Mouse (Mus musculus) ES-E14 (cell line): ENCODE data around the gene Clk2.

Experiments
- MAFK ChIP-seq: IDR thresholded peaks from 2 replicates; pipeline ENCODE4 v1.6.1; 2014; ENCODE audit warnings: mild to moderate bottlenecking, low read depth, low read length, inconsistent platforms; ENCODE audit not compliant: insufficient read depth
- ZNF384 ChIP-seq: IDR thresholded peaks from 2 replicates; pipeline ENCODE4 v1.6.1; 2012; ENCODE audit warnings: low read depth, low read length, inconsistent platforms

- no peak for TF ChIP-seq MAFK
- no peak for TF ChIP-seq ZNF384
These were observed 28.2 kb upstream of the Clk2 start for GRCm38 (mm10) chr3:89136365-89136764.
